Mouse (Mus musculus) hindlimb bud, embryonic 11.5 days (tissue): ENCODE results near the gene Sp2.

ENCODE experiments used
- DNase-seq: peaks from one replicate; pipeline ENCODE4 v3.0.0-alpha.2; 2012; ENCODE audit warnings: low read depth, low spot score; ENCODE audit errors: extremely low spot score

Sp2 gene

DNA sequence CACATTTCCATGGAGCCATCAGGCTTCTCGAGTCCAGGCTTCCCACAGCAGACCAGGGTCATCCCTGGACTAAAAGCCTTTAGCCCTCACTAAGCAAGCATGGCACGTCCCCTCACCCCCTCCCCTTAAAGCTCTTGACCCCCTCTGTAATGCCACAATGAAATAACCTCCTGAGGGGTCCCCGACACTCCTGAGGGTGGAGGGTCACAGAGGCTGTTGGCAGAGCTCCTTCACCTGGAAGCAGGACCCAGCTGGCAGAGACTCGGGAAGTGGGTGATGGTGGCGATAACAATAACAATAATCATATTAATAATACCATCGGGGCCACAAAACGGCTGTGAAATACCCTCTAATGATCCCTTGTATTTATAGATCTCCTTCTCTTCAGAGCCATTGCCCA lies at the start of gene Sp2:
Sp2 (minus strand) TSS at position 101 of the 400 bp plus-strand sequence.
- DNase-seq = no peak

DNA sequence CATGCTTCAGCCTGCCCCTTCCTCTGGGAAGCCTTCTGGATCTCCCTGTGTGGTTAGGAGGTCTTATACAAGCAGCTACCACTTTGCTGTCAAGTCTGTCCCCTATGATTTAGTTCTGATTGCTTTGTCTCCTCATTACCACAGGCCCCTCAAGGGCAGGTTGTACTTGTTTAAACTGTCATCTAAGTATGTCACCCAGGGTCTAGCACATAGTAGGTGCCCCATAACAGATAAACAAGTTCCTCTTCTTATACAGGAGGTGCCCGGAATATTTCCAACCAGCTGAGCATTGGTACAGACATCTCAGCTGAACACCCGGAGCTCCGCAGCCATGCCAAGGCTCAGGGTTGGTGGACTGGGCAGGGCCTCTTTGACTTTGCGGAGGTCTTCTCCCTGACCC lies 49.7 kb upstream of the Sp2 start:
- no peak for DNase-seq

DNA sequence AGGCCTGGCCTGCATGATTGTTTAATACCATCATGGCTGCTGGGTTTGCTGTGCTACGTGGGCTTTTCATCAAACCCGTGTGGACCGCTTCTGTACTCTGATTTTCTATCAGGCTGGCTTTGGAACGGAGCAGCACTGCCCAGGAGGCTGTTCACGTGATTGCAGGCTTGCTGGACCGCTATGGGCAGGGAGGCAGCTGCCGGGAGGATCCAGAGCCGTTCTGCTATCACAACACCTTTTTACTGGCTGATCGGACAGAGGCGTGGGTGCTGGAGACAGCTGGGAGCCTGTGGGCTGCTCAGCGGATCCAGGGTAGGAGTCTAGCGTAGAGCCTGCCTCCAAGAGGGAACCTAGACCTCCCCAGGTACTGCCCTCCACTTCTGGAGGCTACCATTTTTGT lies 49.2 kb upstream of the Sp2 start:
- no peak for DNase-seq

DNA sequence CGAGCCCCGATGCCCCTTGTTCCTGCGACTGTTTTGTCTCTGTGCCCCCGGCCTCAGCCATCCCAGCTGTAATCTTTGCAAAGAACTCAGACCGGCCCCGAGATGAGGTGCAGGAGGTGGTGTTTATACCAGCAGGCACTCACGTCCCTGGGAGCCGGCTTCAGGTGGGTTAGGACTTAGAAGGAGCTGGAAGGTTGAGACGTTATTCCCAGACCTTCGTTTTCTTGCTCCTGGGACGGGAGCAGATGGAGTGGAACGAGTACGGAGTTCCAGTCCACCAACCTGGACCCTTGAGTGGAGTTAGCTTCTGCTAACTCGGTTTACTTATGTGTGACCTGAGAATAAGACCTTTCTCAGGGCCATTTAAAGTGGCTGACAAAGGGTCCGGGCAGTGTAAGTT lies 47.7 kb upstream of the Sp2 start:
- DNase-seq = no peak

DNA sequence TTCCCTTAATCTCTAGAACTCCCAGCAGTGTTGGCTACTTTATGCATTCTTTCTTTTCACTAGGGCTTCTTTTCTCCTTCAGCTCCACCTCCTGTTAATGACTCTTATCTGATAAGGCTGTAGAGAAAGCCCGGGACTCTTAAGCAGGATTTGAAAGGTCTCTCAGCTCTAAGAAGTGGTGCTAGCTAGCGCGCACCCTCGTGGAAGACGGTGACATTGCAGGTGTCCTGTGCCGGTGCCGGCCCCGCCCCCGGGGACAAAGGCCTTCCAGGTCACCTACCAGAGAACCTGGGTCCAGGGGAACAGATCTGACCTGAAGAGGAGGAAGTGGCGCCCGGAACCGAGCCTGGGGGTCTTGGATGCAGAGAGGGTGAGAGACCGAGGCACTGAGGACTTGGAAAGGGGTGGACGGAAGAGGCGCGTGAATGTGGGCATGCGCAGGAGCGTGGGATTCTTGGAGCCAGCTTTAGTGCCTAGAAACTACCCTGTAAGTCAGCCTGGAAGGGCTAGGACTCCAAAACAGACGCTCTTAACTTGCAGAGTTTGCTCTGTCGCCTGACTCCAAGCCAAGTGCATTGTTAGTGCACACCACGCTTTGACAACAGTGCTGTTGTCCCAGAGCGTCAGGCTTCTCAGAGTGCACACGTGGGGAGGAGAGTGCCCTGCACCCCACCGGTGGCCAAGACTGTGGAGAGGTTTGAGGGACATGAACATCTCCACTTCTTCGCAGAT lies 47.1 kb upstream of the Sp2 start, which contains the start of gene Scrn2:
Scrn2 (plus strand) TSS at position 253 of the 732 bp plus-strand sequence.
- peak; percentile 78 for DNase-seq

DNA sequence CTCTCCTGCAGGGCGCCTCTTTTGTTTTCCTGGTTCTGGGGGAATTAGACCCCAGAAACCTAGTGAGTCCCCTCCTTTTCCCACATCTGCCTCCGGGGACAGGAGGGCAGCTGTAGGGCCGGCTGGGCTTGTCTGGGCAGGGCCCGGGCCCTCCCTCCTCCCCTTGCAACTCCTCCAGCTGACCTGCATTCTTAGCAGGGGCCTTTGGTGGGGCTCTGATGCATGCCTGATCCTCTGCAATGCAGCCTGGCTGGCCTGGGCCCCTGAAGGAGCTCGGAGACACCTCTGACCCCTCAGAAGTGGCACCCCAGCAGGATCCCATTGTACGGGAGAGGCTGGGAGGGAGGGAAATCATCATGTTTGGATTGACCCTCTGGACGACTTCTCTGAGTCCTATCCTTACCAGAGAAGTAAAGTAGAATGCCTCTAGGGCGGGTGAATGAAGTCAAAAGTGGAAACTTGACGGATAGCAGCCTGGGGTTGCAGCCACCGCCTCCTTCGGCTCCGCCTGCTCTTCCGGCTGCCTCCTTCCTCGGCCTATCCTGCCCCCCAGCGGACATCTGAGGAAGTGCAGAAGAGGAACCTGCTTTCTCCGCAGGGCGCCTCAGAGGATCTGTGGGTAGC lies 43.1 kb upstream of the Sp2 start:
- DNase-seq = peak; percentile 68

DNA sequence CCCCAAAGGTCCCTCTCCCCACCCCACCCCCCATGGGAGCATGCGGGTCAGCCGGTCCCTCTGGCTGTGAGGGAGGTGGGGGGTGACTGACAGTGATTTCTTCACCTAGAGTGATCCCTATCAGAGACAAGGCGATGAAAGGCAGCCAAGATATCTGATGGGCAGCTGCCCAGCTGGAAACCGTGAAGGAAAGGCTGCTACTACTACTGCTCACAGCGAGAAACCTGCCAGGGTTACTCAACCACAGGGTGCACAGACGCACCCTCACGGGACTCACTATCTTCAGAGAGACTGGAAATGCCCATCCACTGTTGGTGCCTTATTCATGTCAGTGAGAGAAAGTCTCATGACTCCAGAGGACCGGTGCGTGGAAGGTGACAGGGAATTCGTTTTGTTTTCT lies 42.2 kb upstream of the Sp2 start:
- no peak for DNase-seq

DNA sequence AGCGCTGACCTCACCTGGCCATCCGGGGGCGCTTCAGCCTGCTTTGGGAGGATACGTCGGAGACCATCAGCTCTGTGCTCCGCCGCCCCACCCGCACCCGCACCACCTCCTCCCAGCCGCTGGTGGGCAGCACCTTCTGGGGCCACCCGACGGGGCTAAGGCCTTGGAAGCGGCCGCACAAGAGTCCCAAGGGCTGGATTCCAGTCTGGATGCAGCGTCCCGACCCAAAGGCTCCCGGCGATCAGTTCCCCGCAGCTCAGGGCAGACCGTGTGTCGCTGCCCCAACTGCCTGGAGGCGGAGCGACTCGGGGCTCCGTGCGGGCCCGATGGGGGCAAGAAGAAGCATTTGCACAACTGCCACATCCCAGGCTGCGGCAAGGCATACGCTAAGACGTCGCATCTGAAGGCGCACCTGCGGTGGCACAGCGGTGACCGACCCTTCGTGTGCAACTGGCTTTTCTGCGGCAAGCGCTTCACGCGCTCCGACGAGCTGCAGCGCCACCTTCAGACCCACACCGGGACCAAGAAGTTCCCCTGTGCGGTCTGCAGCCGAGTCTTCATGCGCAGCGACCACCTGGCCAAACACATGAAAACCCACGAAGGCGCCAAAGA lies 39.2 kb upstream of the Sp2 start:
- DNase-seq = no peak

DNA sequence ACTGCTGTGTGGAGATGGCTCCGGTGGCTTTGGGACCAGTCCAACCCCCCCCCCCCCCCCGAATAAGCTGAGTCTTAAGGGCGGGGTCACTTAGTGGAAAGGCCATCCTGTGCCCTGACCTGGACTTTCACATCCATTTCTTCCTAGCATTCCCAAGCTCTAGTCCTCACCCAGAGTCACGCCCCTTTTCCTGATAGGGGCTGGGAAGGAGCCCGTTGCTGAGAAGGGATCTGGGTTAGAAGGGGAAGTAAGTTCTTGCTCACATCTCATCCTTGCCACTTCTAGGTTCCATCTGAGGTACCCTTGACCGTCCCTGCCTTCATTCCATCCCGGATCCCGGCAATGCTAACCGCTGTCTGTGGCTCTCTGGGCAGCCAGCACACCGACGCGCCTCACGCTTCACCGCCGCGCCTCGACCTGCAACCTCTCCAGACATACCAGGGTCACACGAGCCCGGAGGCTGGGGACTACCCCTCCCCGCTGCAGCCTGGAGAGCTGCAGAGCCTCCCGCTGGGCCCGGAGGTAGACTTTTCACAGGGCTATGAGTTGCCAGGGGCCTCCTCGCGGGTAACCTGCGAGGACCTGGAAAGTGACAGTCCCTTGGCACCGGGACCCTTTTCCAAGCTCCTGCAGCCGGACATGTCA lies 38.5 kb upstream of the Sp2 start:
- no peak for DNase-seq

DNA sequence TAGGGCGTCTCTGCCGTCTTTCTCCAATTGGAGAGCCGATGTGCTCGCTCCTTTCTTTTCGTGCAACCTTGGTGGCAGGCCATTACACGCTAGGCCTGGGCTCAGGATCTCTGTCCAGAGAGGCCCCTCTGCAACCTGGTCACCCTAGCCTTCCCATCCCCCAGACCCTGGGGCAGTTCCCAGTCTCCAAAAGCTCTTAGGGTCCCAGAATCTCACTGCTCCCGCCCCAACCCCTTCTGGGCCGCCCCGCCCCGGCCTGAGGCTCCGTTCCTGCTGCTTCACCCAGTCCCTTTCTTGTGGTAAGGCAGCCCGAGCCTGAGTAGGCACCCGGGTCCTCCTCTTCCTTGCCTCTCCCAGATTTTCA lies 36.6 kb upstream of the Sp2 start:
- no peak for DNase-seq

DNA sequence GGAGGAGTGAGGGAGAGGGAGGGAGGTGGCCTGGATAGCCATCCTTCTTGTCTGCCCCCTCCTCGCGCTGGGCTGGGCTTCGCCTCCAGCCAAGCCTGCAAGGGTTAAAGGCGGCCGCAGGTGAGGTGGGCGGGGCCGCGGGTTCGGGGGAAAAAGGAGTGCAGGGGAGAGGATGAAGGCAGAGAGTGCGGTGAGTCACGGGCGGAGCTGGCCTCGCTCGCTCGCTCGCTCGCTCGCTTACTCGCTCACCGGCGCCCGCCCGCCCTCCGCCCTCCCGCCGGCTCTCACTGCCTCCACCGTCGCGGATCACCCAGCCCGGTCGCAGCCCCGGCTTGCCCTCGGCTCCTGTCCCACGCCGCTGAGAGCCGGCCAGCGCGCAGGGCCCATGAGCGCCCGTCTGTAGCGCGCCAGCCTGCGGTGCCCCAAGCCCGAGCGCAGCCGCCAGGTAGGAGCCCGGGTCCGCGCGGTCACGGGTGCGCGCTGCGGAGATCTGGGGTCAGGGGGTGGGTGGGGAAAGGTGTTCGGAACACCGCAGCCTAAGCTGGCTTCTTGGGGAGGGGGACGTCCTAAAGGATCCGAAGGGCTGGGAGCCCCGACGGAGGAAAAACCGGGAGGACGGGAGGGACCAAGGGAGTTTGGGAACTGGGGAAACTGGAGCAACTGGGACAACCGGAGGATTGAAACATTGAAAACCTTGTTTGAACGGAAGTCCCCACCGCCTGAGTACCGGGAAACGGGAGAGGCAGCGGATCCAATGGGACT lies 36.0 kb upstream of the Sp2 start:
- DNase-seq = no peak

DNA sequence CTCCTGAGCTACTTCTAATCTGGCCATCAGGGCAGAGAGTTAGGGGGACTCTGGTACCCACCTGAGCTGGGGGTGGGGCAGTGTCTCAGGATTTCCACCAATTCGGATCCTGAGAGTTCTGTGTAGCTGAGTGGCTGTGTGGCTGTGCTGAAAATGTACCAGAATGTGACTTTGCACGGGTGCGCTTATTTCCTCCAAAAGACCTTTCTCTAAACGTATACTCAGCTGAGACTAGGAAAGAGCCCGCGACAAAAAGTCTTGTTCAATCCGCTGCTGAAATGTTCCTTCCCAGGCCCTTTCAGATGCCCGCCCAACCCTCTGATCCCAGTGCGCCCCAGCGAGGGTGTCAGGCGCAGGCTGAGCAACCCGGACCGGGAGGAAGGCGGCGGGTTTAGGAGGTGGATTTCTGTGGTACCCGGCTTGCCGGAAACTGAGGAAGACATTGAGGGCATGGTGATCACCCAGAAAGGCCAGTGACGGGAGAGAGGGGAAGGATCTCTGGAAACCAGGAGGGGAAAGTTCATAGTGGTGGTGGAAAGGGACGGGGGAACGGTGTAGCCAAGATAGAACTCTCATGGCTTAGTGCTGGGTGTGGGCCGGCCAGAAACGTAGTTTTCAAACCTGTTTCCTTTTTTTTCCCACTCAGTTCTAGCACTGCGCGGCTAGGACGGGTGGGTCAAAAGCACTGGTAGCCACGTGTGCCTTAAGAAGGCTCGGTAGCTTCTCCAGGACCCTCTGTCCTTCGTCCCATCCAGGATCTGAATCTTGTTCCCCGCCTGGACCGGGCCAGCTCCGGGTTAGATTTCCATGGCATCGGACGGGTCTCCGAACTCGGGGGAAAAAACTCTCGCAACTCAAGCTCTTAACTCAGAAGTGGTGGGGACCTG lies 35.2 kb upstream of the Sp2 start:
- DNase-seq = no peak

DNA sequence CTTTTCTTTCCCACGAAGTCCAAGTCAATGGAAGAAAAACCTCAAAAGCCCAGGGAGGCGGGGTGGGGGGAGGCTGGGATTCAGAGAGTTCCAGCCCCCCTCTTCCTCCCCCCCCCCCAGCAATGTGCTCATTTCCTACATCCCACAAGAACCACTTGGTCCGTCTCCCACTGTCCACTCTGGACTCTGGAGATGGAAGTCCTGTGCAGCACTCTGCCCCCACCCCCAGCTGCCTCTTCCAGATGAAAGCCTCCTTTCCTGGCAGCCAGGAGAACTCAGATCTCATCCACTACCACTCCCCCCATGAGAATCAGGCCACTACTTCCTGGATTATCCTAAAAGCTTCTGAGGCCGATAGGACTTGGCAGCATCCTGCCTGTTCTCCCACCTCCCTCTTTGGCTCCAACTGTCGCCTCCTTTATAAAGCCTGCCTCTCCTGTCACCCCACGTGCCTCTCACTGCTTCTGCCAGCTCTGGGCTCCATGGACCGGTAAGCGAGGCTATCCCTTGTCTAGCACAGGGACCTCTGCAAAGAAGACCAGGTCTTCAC lies 30.4 kb upstream of the Sp2 start, which contains the start of gene Sp6:
Sp6 (plus strand) TSS at position 274 of the 550 bp plus-strand sequence.
- no peak for DNase-seq

DNA sequence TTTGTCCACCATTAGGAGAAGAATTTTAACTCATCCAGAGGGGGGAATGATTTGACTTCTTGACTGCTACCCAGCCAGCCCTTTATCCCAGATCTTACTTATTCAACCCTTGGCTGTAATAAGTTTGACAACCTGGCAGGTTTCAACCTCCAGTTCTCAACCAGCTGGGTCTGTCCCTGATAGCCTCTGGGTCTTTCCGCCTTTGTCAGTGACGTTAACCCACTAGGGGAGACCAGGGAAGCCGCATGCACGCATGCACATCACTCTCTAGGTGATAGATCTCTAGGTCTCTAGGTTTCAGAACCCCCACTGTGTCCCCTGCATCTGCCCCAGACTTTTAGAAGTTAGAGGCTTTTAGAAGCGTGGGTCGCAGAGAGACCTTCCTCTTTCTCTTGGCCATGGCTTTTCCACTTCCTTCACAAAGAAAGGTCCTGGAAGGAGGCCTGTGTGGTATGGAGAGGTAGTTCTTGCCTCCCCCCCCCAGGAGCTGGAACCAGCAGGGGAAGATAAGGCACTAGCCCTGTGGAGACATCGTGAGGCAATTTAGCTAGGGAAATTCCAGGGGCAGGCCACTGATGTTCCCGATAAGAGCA lies 26.5 kb upstream of the Sp2 start:
- no peak for DNase-seq

DNA sequence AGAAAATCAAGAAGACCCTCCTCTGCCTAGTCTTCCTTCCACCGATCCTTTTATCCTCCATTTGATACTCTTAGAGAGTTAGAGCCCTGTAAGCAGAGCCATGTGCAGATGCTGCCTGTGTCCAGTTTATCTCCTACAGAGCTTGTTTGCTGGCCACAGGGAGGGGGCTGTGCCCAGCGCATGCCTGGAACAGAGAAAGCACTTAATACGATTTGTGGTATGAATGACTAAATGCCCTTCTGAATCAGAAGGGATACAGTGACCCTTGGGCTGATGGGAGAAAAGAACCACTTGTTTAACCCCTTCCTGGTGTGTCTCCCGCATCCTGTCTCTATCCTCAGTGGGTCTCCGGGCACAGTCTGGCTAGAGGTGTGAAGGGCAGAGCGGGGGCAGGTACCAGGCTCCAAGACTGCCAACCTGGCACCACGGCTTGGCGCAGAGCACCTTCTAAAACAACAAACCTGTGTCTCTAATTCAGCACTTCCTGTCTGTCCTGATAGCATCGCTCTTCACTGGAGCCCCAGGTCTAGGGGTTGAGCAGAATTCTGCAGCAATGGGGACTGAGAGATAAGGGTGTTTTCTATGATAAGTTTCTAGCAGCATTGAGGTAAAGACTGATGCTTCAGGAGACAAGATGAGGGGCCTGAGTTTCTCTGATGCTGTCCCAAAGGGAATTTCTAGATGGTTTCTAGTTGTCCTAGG lies 24.5 kb upstream of the Sp2 start:
- no peak for DNase-seq

DNA sequence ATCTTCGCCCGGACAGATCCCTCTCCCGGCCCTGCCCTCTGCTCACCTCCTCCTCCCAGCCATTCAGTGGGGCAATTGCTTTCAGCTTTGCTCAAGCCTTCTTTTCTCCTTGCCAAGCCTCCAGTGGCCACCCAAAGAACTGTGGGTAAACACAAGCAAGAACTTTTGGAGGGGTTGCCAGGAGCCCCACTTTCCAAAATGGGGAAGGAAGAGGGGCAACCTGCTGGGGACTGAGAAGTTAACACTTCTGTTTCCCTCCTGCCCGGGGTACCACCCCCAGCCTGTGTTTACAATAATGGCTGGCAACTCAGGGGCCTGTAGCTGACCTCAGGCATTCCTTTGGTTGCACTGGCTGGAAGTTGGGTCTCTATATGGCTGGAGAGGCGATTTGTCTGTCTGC lies 20.4 kb upstream of the Sp2 start:
- DNase-seq = no peak

DNA sequence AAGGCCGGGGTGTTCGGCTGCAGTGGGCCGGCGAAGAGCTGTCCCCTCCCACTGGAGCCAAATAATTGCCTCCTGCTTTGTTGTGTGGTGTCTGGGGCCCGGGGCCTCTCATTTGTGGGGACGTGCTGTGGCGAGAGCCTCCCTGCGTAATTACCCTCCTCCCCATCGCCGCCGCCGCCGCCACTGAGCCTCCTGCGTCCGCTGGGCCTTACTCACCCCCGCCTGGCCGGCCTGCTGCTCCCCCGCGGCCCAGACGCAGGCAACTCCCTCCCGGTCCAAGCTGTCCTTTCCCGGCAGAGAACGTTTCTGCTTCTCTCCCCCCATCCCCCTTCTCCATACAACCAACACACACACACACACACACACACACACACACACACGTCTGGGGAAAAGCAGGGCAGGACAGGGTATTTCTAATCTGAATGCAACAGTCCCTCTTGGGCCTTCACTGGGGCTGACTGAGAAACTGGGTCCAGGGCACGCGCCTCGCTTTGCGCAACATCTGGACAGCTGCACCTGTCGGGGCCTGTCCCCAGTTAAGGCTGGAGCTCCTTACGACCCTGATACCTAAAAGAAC lies 14.7 kb upstream of the Sp2 start:
- no peak for DNase-seq

DNA sequence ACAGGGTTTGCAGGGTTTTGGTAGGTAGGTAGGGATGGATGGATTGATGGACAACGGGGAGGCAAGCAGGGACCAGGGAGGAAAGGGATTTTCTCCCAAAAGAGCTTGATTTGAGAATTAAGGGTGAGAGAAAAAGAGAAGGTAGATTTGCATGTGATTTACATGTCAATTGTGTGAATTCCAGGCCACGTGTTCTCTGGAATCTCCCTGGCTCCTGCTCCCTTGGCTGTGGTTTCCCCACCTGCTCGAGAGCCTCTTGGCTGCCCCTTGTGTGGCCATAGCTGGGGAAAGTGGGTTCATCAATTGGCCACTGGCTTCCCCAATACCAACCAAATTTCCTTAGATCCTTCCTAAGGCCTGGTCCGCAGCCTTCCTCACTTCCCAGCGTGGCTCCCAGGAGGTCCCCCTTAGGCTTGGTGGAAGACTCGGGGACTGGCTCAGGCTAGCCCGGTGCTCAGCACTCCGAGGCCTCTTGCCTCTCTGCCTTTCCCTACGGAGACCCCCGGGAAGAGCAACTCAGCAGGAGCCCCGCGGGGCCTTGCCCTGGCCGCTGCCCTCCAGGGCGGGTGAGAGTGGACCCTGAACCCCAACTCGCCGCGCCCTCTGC lies 14.1 kb upstream of the Sp2 start:
- DNase-seq = no peak
